Mouse (Mus musculus) brain, embryonic 14.5 days (tissue): ENCODE measurements around the gene Serpina3n.

Experiments
- CTCF ChIP-seq: fragments of 200-500 bp; IDR thresholded peaks from 2 replicates; pipeline ENCODE4 v1.5.1; 2012; ENCODE audit warnings: inconsistent platforms, mild to moderate bottlenecking, moderate library complexity, borderline replicate concordance; ENCODE audit not compliant: insufficient read depth, insufficient read length; ENCODE audit errors: extremely low read depth
- POLR2A ChIP-seq: fragments of 200-500 bp; IDR thresholded peaks from 2 replicates; pipeline ENCODE4 v1.6.1; 2012; ENCODE audit warnings: mild to moderate bottlenecking, inconsistent platforms, borderline replicate concordance; ENCODE audit not compliant: poor library complexity, insufficient read depth, insufficient read length, severe bottlenecking; ENCODE audit errors: extremely low read depth

GRCm38 (mm10) chr12:104450257-104450656, 43.7 kb downstream of the Serpina3n start:
- no peak for TF ChIP-seq POLR2A
- no peak for TF ChIP-seq CTCF
